Mouse (Mus musculus) forebrain, embryonic 10.5 days (tissue): Measurements from ENCODE around the gene Mmp25. TPM values are rescaled to one million over a fixed set of nuclear protein-coding genes. Genes with fewer than 3 reads are reported as not detected.
A peak's percentile ranks its signal among the peaks of the same experiment; 100 is the strongest.

Experiments used
- DNase-seq: peaks from one replicate; pipeline ENCODE4 v3.0.0-alpha.2; 2017; ENCODE audit warnings: low spot score; ENCODE audit errors: extremely low spot score
- H3K27ac ChIP-seq: fragments of 300-500 bp; sonication (generic); 2 replicates; pipeline ENCODE4 v1.5.1; 2016; ENCODE audit warnings: mild to moderate bottlenecking
- H3K27me3 ChIP-seq: fragments of 300-500 bp; sonication (generic); 2 replicates; pipeline ENCODE4 v1.6.1; 2016; ENCODE audit warnings: mild to moderate bottlenecking; ENCODE audit not compliant: poor library complexity, severe bottlenecking
- H3K36me3 ChIP-seq: fragments of 300-500 bp; sonication (generic); replicated peaks from 2 replicates; pipeline ENCODE4 v1.6.1; 2016; ENCODE audit warnings: mild to moderate bottlenecking, moderate library complexity
- H3K4me1 ChIP-seq: fragments of 300-500 bp; sonication (generic); 2 replicates; pipeline ENCODE4 v1.6.1; 2016
- H3K4me3 ChIP-seq: fragments of 300-500 bp; sonication (generic); 2 replicates; pipeline ENCODE4 v1.5.1; 2016; ENCODE audit warnings: mild to moderate bottlenecking, moderate library complexity
- H3K9me3 ChIP-seq: fragments of 300-500 bp; sonication (generic); 2 replicates; pipeline ENCODE4 v1.6.1; 2016; ENCODE audit warnings: mild to moderate bottlenecking, moderate library complexity
- WGBS: fragments of 180-500 bp; shearing (Covaris S2); methylation state at CpG from one replicate; pipeline ENCODE4 v1.1.7; 2016; 5-methylcytosine and 5-hydroxymethylcytosine counted together
- polyA plus RNA-seq: library from polyadenylated mRNA; unstranded; fragments of >200 nt; fragmentation: Nextera tagmentation; extraction: Ambion mirVana; gene quantifications from 2 replicates; pipeline ENCODE4 v1.2.1, GENCODE M21; 2016

Gene Mmp25
- polyA plus RNA-seq, 1 experiment from 2014 or later = 0.84 TPM

- Histone ChIP-seq H3K36me3 (no peaks in the 10 kb centered on the region), H3K27ac (no peak overlapping the region), H3K9me3 (no peaks in the 10 kb centered on the region), H3K4me1 (peaks cover 13% of the 10 kb centered on the region; the same call in 1 of the 2 replicates), H3K27me3 (peaks cover 47% of the 10 kb centered on the region), H3K4me3 (no peak overlapping the region)
- WGBS = 88% methylated on average over 3 of the region's 3 CpGs
- DNase-seq = no peak
Observed at GRCm38 (mm10) chr17:23658450-23658849, 13.4 kb upstream of the Mmp25 start.

- Histone ChIP-seq H3K27ac (no peak overlapping the region), H3K27me3 (peaks cover 8% of the 10 kb centered on the region), H3K4me3 (no peak overlapping the region), H3K4me1 (no peaks in the 10 kb centered on the region), H3K36me3 (no peaks in the 10 kb centered on the region), H3K9me3 (no peaks in the 10 kb centered on the region)
- no peak for DNase-seq
- 64% methylated on average over 2 of the region's 2 CpGs for WGBS
Observed at GRCm38 (mm10) chr17:23654410-23654809, 9.3 kb upstream of the Mmp25 start.

- Histone ChIP-seq H3K4me1 (no peaks in the 10 kb centered on the region), H3K27me3 (peaks cover 3% of the 10 kb centered on the region; the same call in 1 of the 2 replicates), H3K4me3 (no peak overlapping the region), H3K36me3 (no peaks in the 10 kb centered on the region), H3K9me3 (no peaks in the 10 kb centered on the region), H3K27ac (no peak overlapping the region)
- 72% methylated on average over 6 of the region's 6 CpGs for WGBS
- DNase-seq = no peak
Observed at GRCm38 (mm10) chr17:23654001-23654400, 8.9 kb upstream of the Mmp25 start.

- DNase-seq = no peak
- WGBS = 86% methylated on average over 2 of the region's 2 CpGs
- no peak overlapping the region for H3K27ac ChIP-seq
Observed at GRCm38 (mm10) chr17:23653324-23653723, 8.2 kb upstream of the Mmp25 start.

GRCm38 (mm10) chr17:23651363-23651762 is 6.3 kb upstream of the Mmp25 start:
- Histone ChIP-seq H3K9me3 (no peaks in the 10 kb centered on the region), H3K27ac (no peak overlapping the region), H3K27me3 (peaks cover 10% of the 10 kb centered on the region), H3K4me1 (no peaks in the 10 kb centered on the region), H3K36me3 (no peaks in the 10 kb centered on the region), H3K4me3 (no peak overlapping the region)
- WGBS = 90% methylated on average over 6 of the region's 6 CpGs
- no peak for DNase-seq

More at GRCm38 (mm10) chr17:23653324-23653723, 8.2 kb upstream of the Mmp25 start:
- no peaks in the 10 kb centered on the region for H3K36me3 ChIP-seq
- no peaks in the 10 kb centered on the region for H3K4me1 ChIP-seq
- H3K9me3 ChIP-seq = no peaks in the 10 kb centered on the region
- H3K27me3 ChIP-seq = no peaks in the 10 kb centered on the region; the same call in 1 of the 2 replicates
- H3K4me3 ChIP-seq = no peak overlapping the region

GRCm38 (mm10) chr17:23645894-23646293 is 817 bp upstream of the Mmp25 start:
- WGBS = 39% methylated on average over 10 of the region's 10 CpGs

GRCm38 (mm10) chr17:23631241-23631640 is 13.8 kb downstream of the Mmp25 start:
- no peaks in the 10 kb centered on the region for H3K9me3 ChIP-seq
- H3K27me3 ChIP-seq = peaks cover 10% of the 10 kb centered on the region; the same call in 1 of the 2 replicates
- no peak overlapping the region for H3K4me3 ChIP-seq
- no peaks in the 10 kb centered on the region for H3K36me3 ChIP-seq
- H3K27ac ChIP-seq = no peak overlapping the region
- H3K4me1 ChIP-seq = peaks cover 18% of the 10 kb centered on the region
- 86% methylated on average over 8 of the region's 8 CpGs for whole genome bisulfite sequencing
- DNase-seq = no peak

More at GRCm38 (mm10) chr17:23645894-23646293, 817 bp upstream of the Mmp25 start:
- Histone ChIP-seq H3K27me3 (peaks cover 49% of the 10 kb centered on the region), H3K9me3 (peaks cover 5% of the 10 kb centered on the region; the same call in 1 of the 2 replicates), H3K36me3 (no peaks in the 10 kb centered on the region), H3K27ac (no peak overlapping the region), H3K4me3 (no peak overlapping the region), H3K4me1 (peaks cover 12% of the 10 kb centered on the region)
- no peak for DNase-seq

GRCm38 (mm10) chr17:23630195-23631020 is 14.7 kb downstream of the Mmp25 start:
- peak overlapping the region; percentile 39 for H3K4me3 ChIP-seq
- peaks cover 18% of the 10 kb centered on the region for H3K4me1 ChIP-seq
- peaks cover 10% of the 10 kb centered on the region; the same call in 1 of the 2 replicates for H3K27me3 ChIP-seq
- 17% methylated on average over 22 of the region's 22 CpGs for WGBS
- H3K9me3 ChIP-seq = no peaks in the 10 kb centered on the region
- no peak overlapping the region for H3K27ac ChIP-seq
- peak; percentile 79 for DNase-seq
- H3K36me3 ChIP-seq = no peaks in the 10 kb centered on the region

- WGBS = 45% methylated on average over 7 of the region's 7 CpGs
Observed at GRCm38 (mm10) chr17:23627813-23628212, 17.3 kb downstream of the Mmp25 start.

GRCm38 (mm10) chr17:23620351-23620750 is 24.7 kb downstream of the Mmp25 start:
- WGBS = 82% methylated on average over 7 of the region's 7 CpGs

More at GRCm38 (mm10) chr17:23627813-23628212, 17.3 kb downstream of the Mmp25 start:
- H3K4me1 ChIP-seq = peaks cover 18% of the 10 kb centered on the region
- H3K36me3 ChIP-seq = no peaks in the 10 kb centered on the region
- no peak overlapping the region for H3K27ac ChIP-seq
- DNase-seq = no peak
- H3K27me3 ChIP-seq = peaks cover 10% of the 10 kb centered on the region; the same call in 1 of the 2 replicates
- no peaks in the 10 kb centered on the region for H3K9me3 ChIP-seq
- no peak overlapping the region for H3K4me3 ChIP-seq

GRCm38 (mm10) chr17:23617087-23617486 is 28.0 kb downstream of the Mmp25 start:
- no peak for DNase-seq
- Histone ChIP-seq H3K27ac (no peak overlapping the region), H3K4me3 (no peak overlapping the region), H3K9me3 (no peaks in the 10 kb centered on the region), H3K36me3 (no peaks in the 10 kb centered on the region), H3K4me1 (no peaks in the 10 kb centered on the region), H3K27me3 (peaks cover 5% of the 10 kb centered on the region; the same call in 1 of the 2 replicates)
- 64% methylated on average over 9 of the region's 9 CpGs for WGBS

More at GRCm38 (mm10) chr17:23620351-23620750, 24.7 kb downstream of the Mmp25 start:
- DNase-seq = no peak
- Histone ChIP-seq H3K36me3 (no peaks in the 10 kb centered on the region), H3K4me3 (no peak overlapping the region), H3K9me3 (no peaks in the 10 kb centered on the region), H3K4me1 (no peaks in the 10 kb centered on the region), H3K27me3 (peaks cover 5% of the 10 kb centered on the region; the same call in 1 of the 2 replicates), H3K27ac (no peak overlapping the region)

- no peak for DNase-seq
- no peaks in the 10 kb centered on the region for H3K36me3 ChIP-seq
- no peaks in the 10 kb centered on the region for H3K27me3 ChIP-seq
- no peaks in the 10 kb centered on the region for H3K9me3 ChIP-seq
- no peak overlapping the region for H3K4me3 ChIP-seq
- WGBS = 91% methylated on average over 28 of the region's 28 CpGs
- H3K27ac ChIP-seq = no peak overlapping the region
- H3K4me1 ChIP-seq = no peaks in the 10 kb centered on the region
Observed at GRCm38 (mm10) chr17:23610361-23610800, 34.7 kb downstream of the Mmp25 start.

GRCm38 (mm10) chr17:23609612-23610011 is 35.5 kb downstream of the Mmp25 start:
- Histone ChIP-seq H3K9me3 (no peaks in the 10 kb centered on the region), H3K4me1 (no peaks in the 10 kb centered on the region), H3K4me3 (no peak overlapping the region), H3K27ac (no peak overlapping the region), H3K27me3 (no peaks in the 10 kb centered on the region), H3K36me3 (no peaks in the 10 kb centered on the region)
- 94% methylated on average over 24 of the region's 24 CpGs for WGBS
- no peak for DNase-seq
